Mouse (Mus musculus) bone marrow, adult 2 months (tissue): ENCODE results near the gene 4933427I04Rik.

ENCODE experiments used
- CTCF ChIP-seq: fragments of 200-500 bp; IDR thresholded peaks from 2 replicates; pipeline ENCODE4 v1.5.1; 2011; ENCODE audit warnings: low read length, control low read depth; ENCODE audit not compliant: control insufficient read depth, insufficient read depth
- POLR2A ChIP-seq: fragments of 200-500 bp; IDR thresholded peaks from 2 replicates; pipeline ENCODE4 v1.6.1; 2011; ENCODE audit warnings: low read depth, mild to moderate bottlenecking, control low read depth, low read length, borderline replicate concordance; ENCODE audit not compliant: control insufficient read depth

DNA sequence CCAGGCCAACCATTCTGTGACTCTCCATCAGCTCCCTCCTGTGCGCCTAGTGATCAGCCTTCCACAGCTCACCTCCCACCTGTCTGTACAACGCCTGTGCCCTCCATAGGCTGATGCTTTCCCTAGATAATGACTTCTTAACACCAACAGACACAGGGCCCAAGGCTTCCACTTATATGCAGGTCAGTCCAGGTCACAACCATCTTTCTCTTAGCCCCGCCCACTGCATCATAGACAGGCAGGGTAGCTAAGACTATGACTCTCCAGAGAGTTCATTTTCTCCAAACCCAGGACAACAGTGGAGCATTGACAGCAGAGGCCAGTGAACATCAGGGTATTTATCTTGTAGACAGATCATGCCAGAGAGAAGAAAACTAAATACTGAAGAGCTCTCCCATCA lies at the start of gene 4933427I04Rik:
- TF ChIP-seq POLR2A: no peak
- TF ChIP-seq CTCF: no peak
